Mouse (Mus musculus) embryo, embryonic 10.5 days (tissue): ENCODE results near the gene Armcx5.
A peak's percentile ranks its signal among the peaks of the same experiment; 100 is the strongest.
"Not testable (repeated sequence)": the region's sequence is repeated elsewhere in the genome, so short reads cannot be mapped to it uniquely, and the experiment has no call there.

Experiments
- DNase-seq: peaks from one replicate; pipeline ENCODE4 v3.0.0-alpha.2; 2015; ENCODE audit warnings: low spot score

Gene Armcx5

GRCm38 (mm10) chrX:135742304-135743055 is at the start of gene Armcx5, which contains the start of gene Gprasp1:
Gene Armcx5, plus strand, starts transcription at chrX:135742733.
Gene Gprasp1, plus strand, starts transcription at chrX:135742733.
- DNase-seq: peak; percentile 91

- no peak for DNase-seq
Observed at GRCm38 (mm10) chrX:135693633-135694032, 48.9 kb upstream of the Armcx5 start, which contains the start of gene Tcp11x2. Gene Tcp11x2, minus strand, starts transcription at chrX:135693790.

- DNase-seq: no peak
Observed at GRCm38 (mm10) chrX:135703111-135703510, 39.4 kb upstream of the Armcx5 start.

- DNase-seq: no peak
Observed at GRCm38 (mm10) chrX:135704349-135704748, 38.2 kb upstream of the Armcx5 start.

DNA sequence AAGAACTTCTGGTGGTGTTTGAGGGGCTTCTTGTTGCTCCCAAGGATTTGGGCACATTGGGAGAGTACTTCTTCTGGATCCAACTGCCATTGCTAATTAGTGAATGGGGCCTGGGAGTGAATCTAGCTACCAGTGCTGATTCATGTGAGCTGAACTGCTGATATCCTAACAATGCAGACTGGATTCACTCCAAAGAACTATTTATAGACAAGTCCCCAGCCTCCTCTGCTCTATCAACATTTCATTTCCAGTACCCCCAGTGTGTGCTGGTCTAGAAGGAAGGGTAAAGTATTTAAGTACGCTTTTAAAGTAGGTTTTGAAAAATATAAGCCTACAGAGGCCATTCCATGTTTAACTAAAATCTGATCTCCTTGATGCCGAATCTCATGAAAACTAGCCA is 29.7 kb upstream of the Armcx5 start:
- DNase-seq: no peak

DNA sequence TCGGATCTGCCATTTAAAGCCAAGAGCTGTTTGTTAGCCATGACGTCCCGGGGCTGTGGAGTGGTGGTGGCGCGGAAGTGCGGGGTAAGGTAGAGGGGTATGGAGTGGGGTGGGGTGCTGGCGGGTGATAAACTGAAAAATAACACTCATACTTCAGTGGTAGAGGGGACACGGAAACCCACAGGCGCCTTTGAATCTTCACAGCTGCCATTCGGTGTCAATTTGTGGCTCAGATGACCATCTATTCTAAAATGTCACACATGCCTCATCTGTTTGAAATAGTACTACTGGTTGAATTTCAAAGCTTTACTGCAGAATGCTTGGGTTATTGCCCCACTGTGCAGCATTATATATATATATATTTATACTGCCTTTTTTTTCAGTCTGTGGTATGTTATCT is 17.4 kb upstream of the Armcx5 start, which contains the start of gene Tmsb15a:
Tmsb15a (minus strand) TSS at position 101 of the 400 bp plus-strand sequence.
- DNase-seq: no peak

GRCm38 (mm10) chrX:135738730-135739520 is 3.6 kb upstream of the Armcx5 start:
- DNase-seq: no peak

DNA sequence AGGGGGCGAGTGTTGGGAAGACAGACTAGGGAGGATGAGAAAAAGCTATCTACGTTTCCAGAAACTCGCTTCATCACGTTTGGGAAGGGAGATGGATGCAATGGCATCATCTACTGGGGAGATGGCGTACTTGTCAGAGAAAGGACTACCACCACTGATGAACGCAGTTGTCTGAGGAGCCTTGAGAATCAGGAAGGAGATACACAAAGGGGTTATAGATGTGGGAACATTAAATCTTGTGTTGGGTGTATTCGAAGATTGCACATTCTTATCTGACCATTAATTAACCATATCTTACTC is 473 bp downstream of the Armcx5 start:
- no peak for DNase-seq

DNA sequence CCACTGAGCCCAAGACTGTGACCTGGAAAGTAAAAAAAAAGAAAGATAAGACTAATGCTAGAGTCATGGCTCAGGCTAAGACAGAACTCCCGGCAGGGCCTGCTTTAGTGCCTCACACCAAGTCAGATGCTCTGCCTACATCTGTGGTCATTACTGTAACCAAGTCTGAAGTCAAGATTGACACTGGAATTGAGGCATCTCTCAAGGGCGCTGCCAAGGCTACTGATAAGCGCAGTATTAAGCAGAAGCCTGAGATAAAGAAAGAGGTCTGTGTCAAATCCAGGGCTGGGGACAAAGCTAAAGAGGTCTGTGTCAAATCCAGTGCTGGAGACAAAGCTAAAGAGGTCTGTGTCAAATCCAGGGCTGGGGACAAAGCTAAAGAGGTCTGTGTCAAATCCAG is 2.8 kb downstream of the Armcx5 start:
- DNase-seq: not testable (repeated sequence)

DNA sequence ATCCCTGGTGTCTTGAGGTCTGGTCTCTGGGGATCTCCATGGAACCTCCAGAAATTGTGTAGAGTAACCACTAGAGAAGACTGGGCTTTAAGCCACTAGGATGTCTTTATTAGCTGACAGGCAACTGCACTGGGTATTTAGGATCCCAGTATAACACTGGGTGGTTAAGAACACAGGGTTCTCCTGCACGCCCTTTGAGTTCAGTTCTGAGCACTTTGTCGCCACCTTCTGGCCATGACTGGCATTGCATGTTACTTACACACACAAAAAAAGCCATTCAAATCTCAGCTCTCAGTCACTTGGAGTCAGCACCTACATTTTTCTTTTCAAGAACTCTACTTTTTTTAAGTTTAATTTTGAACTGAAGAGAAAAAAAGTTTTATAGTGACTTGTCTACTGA is 10.3 kb downstream of the Armcx5 start:
- peak; percentile 80 for DNase-seq

- DNase-seq: peak; percentile 35
Observed at GRCm38 (mm10) chrX:135761707-135762106, 19.2 kb downstream of the Armcx5 start.

- DNase-seq: no peak
Observed at GRCm38 (mm10) chrX:135768043-135768548, 25.6 kb downstream of the Armcx5 start.

DNA sequence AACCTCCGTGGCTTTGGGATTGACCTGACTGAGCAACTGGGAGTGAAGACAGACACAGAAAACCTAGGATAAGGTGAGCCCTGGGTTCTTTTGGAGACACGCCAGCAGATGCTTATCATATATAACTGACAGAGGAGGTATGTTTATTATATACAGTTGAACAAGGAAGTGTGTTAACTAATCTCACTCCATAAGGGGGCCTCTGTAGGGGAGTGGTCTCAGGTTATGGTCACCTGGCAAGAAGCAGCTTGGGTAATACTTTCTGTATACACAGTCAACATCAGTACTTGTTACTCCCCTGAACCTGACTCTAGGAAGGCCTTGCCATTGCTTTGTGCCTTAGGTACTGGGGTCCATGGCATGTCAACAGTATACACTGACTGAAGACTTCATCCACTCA is 26.0 kb downstream of the Armcx5 start:
- no peak for DNase-seq

GRCm38 (mm10) chrX:135791536-135791935 is 49.0 kb downstream of the Armcx5 start:
- no peak for DNase-seq

- peak; percentile 2 for DNase-seq
Observed at GRCm38 (mm10) chrX:135792326-135792725, 49.8 kb downstream of the Armcx5 start.

- peak; percentile 73 for DNase-seq
Observed at GRCm38 (mm10) chrX:135795591-135796304, 53.2 kb downstream of the Armcx5 start.

- peak; percentile 13 for DNase-seq
Observed at GRCm38 (mm10) chrX:135796305-135797211, 54.0 kb downstream of the Armcx5 start.
